ENCODE assay signal across 21 mouse cellular contexts in the genomic region with DNA sequence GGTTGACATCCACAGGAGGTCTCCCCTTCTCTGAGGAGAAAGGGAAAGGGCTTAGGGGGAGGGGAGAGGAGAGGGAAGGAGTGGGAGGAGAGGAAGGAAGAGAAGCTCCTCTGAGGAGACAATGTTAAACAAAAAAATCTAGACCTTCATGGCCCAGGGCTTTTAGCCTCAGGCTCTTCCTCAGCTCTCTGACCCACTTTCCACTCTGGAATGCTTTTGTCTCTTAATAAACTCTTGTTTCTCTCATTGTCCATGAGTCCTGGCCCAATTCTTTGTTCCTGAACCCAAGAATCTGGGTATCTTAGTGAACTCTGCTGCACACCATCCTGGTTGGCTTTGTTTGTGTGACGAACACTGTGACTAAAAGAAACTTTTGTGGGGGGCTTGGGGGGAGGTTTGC.
"Had no signal": no experiment of that assay in that cellular context is flagged by ENCODE, and none has a peak within 500 bp of the region (broad histone marks: within the 10 kb centered on the region; RNA-seq: fewer than 3 reads in every experiment).

No protein-coding gene starts in this region.

- H3K27me3 ChIP-seq: intestine, embryonic 15.5 days; kidney, embryonic 15.5 days; limb, embryonic 12.5 days; limb, embryonic 15.5 days; lung, embryonic 15.5 days; megakaryocyte, embryonic 14.5 days; midbrain, embryonic 12.5 days; midbrain, embryonic 15.5 days had no signal

- H3K4me2 ChIP-seq: intestine, embryonic 15.5 days; kidney, embryonic 15.5 days; limb, embryonic 12.5 days; limb, embryonic 15.5 days; liver, embryonic 11.5 days; lung, embryonic 15.5 days; midbrain, embryonic 12.5 days; midbrain, embryonic 15.5 days had no signal

- H3K36me3 ChIP-seq: intestine, embryonic 15.5 days; kidney, embryonic 15.5 days; limb, embryonic 12.5 days; limb, embryonic 15.5 days; lung, embryonic 15.5 days; midbrain, embryonic 12.5 days; midbrain, embryonic 15.5 days had no signal

- H3K27ac ChIP-seq: intestine, embryonic 15.5 days; kidney, embryonic 15.5 days; limb, embryonic 12.5 days; limb, embryonic 15.5 days; liver, embryonic 14.5 days; lung, embryonic 15.5 days; midbrain, embryonic 12.5 days had no signal

- DNase-seq: kidney, adult 11 months; kidney, adult 8-10 months; kidney, postnatal 10 days; kidney, postnatal 36 days; left cerebral cortex, postnatal 4 days; liver, postnatal 0 days; lung, postnatal 10 days; lung, postnatal 36 days; right cerebral cortex, postnatal 25 days; thymus, adult 18-20 months; thymus, postnatal 36 days had no signal

- H3K9ac ChIP-seq: intestine, embryonic 15.5 days; kidney, embryonic 15.5 days; limb, embryonic 12.5 days; limb, embryonic 15.5 days; liver, embryonic 14.5 days; liver, postnatal 0 days; lung, embryonic 15.5 days; midbrain, embryonic 12.5 days; midbrain, embryonic 15.5 days had no signal

- H3K4me3 ChIP-seq: intestine, embryonic 15.5 days; kidney, embryonic 15.5 days; limb, embryonic 12.5 days; limb, embryonic 15.5 days; lung, embryonic 15.5 days; megakaryocyte, embryonic 14.5 days; midbrain, embryonic 12.5 days; midbrain, embryonic 15.5 days had no signal

- ATAC-seq: intestine, embryonic 15.5 days; liver, postnatal 0 days had no signal

- H3K4me1 ChIP-seq: intestine, embryonic 15.5 days; kidney, embryonic 15.5 days; limb, embryonic 12.5 days; limb, embryonic 15.5 days; megakaryocyte, embryonic 14.5 days had no signal

- H3K9me3 ChIP-seq: intestine, embryonic 15.5 days; kidney, embryonic 15.5 days; limb, embryonic 12.5 days; limb, embryonic 15.5 days; lung, embryonic 15.5 days; midbrain, embryonic 12.5 days; midbrain, embryonic 15.5 days had no signal
